Mouse (Mus musculus) gastrocnemius, postnatal 10 days (tissue): ENCODE data around the gene Dlgap1. TPM values are rescaled to one million over a fixed set of nuclear protein-coding genes. Genes with fewer than 3 reads are reported as not detected.

ENCODE experiments used
- DNase-seq: peaks from one replicate; pipeline ENCODE4 v3.0.0; 2021; ENCODE audit warnings: mixed read lengths
- total RNA-seq, 2 experiments: library from RNA; stranded (reverse); gene quantifications; 2 replicates each; pipeline ENCODE4 v1.2.3; 2021

The Dlgap1 gene
- total RNA-seq, 2 experiments from 2014 or later: 0.78 to 1.4 TPM

GRCm38 (mm10) chr17:70341230-70341629 lies 372.4 kb downstream of the Dlgap1 start:
- no peak for DNase-seq

GRCm38 (mm10) chr17:70341920-70342319 lies 373.0 kb downstream of the Dlgap1 start:
- peak; percentile 14 for DNase-seq

DNA sequence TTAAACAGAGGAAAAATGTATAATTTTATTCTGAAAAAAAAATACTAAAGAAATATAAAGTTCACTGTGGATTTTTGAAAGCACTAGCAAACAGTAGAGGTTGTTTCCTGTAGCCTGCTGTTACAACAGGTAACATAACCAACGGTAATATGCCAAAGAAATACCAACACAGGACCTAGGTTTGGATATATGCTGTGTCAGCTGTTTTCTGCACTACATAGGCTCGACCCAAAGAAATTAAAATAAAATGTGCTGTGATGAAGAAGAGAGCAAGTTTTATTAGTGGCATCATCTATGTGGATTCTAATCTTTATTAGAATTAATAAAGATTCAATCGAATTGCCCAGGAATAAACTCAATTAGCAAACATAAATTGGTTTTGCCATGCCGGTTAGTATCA lies 378.5 kb downstream of the Dlgap1 start:
- no peak for DNase-seq

DNA sequence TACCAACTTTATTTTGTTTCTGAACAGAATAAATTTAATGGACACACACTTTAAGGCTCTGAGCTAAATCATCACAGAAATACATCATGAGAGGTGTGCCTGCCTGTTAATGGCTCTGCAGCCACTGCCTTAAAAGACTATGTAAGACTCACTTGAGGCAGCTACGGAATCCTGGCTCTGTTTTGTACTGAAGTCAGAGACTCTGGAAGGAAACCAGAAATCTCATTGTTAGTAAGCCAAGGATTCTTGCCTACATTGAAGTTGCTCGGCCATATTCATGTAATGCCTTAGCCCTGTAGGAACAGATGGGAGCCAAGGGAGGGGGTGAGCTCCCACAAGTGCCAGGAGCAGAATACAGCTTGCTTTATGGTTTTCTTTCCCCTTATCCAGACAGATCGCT lies 394.7 kb downstream of the Dlgap1 start:
- DNase-seq: no peak

- DNase-seq: no peak
Observed at GRCm38 (mm10) chr17:70363971-70364370, 395.1 kb downstream of the Dlgap1 start.

DNA sequence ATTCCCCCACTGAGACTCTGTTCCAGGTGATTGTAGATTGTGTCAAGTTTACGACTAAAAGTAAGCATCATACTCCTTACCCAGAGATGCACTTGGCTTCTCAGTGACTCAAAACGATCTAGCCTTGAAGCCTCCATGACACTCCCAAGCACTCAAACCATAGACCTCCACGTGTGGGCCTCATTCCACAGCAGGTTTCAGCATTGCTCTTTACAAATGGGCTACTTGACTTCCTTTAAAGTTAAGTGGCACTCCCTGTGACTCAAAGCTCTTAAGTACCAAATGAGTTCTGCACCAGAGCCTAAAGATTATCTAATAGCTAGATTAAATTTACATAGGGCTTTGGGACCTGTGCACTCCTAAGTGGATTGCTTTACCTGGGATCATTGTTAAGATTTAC lies 400.3 kb downstream of the Dlgap1 start:
- no peak for DNase-seq

GRCm38 (mm10) chr17:70377020-70377419 lies 408.1 kb downstream of the Dlgap1 start:
- DNase-seq: peak; percentile 8

DNA sequence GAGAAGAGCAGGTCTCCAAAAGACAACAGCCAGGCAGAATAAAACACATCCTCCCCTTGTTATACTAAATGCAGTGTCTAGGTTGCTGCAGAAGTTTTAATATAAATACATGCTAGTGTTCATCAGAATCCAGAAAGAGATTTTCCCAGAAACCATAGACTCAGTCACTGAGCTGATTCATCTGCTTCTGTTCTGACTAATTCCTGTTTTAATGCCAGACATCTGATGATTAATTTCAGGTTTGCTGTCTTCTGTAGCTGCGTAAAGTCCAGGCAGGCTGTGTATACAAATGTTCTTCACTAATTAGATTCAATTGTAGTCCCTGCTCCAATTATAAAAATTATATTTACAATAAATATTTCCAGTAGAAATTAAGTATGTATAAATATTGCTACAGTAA lies 419.6 kb downstream of the Dlgap1 start:
- DNase-seq: no peak

DNA sequence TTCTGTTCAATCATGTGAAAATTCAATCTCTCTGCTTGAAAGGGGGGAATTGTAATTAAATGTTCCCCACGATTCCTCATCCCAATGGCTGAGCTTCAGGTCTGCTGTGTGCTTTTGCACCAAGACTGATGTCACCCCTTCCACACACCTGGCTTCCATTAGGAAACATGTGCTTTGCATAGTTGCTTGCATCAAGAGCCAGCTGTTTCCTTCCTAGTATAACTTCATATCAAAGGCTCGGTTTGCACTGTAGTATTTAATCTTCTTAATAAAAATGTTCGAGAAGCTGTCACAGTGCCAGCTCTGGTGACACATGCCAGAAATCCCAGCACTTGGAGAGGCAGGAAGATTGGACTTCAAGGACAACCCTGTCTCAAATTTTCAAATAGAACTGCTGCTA lies 428.3 kb downstream of the Dlgap1 start:
- peak; percentile 8 for DNase-seq

DNA sequence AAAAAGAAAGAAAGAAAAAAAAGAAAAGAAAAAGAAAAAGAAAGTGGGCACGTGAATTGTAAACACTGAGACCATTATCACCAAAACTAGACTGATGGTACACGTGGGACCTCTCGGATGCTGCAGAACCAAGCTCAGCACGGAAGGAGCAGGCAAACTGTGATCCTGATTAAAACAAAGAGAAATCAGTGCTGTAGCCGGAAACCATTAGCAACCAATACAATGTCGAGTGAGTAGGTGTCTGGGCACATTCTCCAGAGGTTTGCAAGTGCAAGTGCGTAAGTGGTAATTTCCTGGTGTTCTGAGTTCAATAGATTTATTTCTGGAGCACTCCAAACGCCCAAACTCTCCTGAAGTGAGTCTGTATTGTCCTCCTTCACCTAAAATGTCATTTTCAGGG lies 428.8 kb downstream of the Dlgap1 start:
- DNase-seq: no peak

GRCm38 (mm10) chr17:70401909-70402308 lies 433.0 kb downstream of the Dlgap1 start:
- no peak for DNase-seq

GRCm38 (mm10) chr17:70403750-70404149 lies 434.9 kb downstream of the Dlgap1 start:
- DNase-seq: no peak

- DNase-seq: no peak
Observed at GRCm38 (mm10) chr17:70414202-70414601, 445.3 kb downstream of the Dlgap1 start.

DNA sequence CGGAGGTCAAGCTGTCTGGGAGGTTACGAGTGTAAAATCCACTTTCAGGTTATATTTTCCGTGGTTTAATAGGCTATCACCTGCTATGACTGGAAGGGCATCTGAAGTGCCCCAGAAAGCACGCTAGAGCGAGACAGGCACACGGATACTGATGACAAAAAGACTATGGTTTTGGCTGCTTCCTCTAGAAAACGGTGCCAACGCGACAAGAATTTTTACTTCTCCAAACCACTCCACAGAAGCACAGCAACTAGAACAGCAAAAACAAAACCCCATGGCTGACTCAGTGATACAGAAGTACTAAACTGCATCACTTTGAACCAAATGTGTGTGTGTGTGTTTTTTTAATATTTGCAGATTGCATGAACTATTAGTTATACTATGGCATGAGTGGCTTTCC lies 459.0 kb downstream of the Dlgap1 start:
- DNase-seq: no peak

DNA sequence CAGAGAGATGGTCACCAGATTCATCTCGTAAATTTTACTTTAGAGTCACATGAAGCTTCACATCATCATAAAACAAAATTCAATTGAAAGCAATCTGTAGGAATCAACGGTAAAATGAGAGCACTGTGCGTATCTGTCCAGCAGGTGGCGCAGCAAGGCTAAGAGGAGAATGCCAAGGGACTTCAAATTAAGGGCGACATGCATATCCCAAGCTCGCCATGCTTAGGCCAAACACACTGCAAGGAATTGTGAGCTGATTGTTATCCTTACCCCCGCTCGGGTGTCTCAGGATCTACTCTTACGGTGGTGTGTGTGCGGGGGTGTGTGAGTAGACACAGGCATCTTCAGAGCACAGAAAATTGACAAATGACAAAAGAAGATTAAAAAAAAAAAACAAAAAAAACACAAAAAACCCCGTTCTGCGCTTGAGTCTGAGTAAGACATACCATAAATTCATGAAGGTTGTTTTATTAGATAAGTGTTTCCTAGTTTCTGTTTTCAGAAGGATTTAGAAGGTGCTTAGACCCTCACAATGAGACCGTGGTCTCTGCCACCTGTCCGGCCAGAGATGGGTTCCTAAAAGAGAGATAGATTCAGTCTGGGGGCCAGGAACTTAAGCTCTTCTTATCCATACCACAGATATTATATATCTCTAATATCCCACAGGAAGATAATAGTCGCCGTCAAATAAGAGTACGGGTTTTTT lies 461.0 kb downstream of the Dlgap1 start:
- peak; percentile 73 for DNase-seq

DNA sequence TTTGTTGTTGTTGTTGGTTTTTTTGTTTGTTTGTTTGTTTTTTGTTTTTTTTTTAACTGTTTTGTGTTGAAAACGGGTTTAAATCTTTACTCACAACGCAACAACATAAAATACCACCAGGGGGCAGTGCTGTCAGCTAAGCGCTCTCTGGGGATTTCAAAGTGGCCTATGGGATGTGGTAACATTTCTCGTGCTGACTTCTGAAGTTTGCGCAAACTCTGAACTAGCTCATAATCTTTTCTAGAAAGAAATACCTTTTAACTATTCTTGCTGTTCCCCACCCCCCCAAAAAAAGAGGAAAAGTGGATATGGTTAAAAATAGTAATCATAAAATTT lies 461.5 kb downstream of the Dlgap1 start:
- peak; percentile 30 for DNase-seq

GRCm38 (mm10) chr17:70432834-70433233 lies 464.0 kb downstream of the Dlgap1 start:
- DNase-seq: no peak

DNA sequence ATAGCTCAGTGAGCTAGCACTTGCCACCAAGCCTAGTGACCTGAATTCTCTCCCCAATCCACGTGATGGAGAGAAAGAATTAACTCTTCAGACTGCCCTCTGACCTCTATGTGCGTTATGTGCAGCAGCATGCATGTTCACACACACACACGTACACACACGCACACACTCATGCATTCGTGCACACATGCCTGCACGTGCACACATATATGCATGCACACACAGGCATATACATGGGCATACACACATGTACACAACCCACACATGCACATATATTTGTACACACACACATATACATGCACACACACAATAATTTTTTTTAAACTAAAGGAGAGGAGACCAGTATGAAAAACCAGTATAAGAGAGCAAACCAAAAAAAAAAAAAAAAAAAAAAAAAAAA lies 465.7 kb downstream of the Dlgap1 start:
- DNase-seq: no peak

DNA sequence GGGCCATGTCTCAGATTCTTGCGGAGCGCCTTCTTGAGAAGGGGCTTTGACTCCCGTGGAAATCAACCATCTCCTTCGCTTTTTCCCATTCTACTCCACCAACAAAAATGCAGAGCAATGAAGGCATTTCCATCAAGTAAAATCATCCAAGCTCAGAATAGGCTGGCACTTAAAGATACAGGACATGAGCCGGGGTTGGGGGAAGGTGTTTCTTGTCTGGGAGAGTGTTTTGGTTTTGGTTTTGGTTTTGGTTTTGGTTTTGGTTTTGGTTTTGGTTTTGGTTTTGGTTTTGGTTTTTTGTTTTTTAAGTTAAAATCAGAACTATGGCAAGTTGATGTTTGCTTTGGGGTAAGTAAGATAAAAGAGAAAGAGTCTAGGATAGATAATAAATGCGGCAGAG lies 466.7 kb downstream of the Dlgap1 start:
- no peak for DNase-seq

GRCm38 (mm10) chr17:70437229-70437628 lies 468.4 kb downstream of the Dlgap1 start:
- no peak for DNase-seq

GRCm38 (mm10) chr17:70442976-70443375 lies 474.1 kb downstream of the Dlgap1 start:
- no peak for DNase-seq

DNA sequence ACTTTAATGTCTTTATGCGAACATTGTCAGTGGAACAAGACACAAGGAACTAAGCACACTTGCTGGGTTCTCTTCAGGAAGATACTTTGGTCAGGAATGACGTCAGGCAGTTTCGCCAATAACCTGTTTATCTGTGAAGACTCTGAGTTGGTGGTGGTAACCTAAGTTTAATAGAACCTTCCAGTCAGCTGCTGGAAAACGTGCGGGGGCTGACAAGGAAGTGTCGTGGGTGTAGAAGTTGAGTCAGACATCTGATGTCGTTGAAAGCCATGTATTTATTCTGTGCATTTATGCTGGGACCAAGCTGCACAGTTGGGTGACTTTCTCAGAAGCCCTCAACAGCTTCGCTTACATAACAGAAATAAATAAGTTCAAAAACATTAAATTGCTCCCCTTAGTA lies 477.6 kb downstream of the Dlgap1 start:
- no peak for DNase-seq

- DNase-seq: no peak
Observed at GRCm38 (mm10) chr17:70455036-70455435, 486.2 kb downstream of the Dlgap1 start.

GRCm38 (mm10) chr17:70457103-70457502 lies 488.2 kb downstream of the Dlgap1 start:
- DNase-seq: no peak

DNA sequence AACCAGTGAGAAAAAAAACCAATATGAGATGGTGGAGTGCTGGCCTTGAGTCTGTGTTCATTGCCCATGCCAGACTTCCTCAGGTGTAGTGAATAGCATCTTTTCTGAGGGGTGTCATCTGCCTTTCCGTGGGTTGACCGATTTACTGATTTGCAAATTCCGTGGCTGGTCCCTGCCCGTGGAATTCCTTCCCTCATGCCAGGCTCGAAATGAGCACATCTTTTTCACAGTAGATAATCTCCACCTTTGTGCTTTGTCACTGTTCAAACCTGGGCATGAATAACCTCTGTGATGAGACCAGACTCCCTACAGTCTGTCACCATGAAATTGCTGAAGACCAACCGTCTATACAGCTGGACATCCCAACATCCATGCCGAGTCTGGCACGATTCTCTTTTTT lies 493.4 kb downstream of the Dlgap1 start:
- DNase-seq: no peak
